23 mouse cellular contexts compared by ENCODE assay signal in the genomic region with DNA sequence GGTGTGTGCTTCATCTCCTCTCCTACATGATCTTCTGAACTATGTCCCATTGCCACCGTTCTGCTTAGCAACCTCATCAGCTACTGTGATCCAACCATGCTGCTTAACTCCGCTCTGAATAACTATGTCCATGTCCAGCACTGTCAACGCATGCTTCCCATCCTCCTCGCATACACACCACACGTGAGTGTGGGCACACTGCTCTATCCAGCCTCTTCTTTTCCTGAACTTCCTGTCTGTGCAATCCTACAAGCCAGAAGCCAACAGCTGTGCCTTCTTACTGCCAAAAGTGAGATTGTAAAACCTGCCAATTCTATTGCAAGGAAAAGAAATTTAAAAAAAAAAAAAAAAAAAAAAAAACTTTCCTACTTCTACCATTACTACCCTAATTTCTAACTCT.
DNase-seq lines count a peak whose midpoint lies in the region; ATAC-seq and TF ChIP-seq lines count a peak whose summit lies in the region.
"Had no signal": no experiment of that assay in that cellular context is flagged by ENCODE, and none has a peak within 500 bp of the region (broad histone marks: within the 10 kb centered on the region; RNA-seq: fewer than 3 reads in every experiment).

No protein-coding gene starts in this region.

- no peak overlapping the region for H3K27ac ChIP-seq in intestine, embryonic 15.5 days
- no peak overlapping the region for H3K27ac ChIP-seq in intestine, embryonic 16.5 days (ENCODE audit: low read length)
- H3K27ac ChIP-seq in stomach, postnatal 0 days (replicated peaks): 0 out of 2 replicates have a peak overlapping the region, but pooled peaks have one; percentile 18
- H3K27ac ChIP-seq: embryonic facial prominence, embryonic 15.5 days; forebrain, embryonic 10.5 days; gastrocnemius, adult 2 months; hindbrain, embryonic 12.5 days had no signal

- TF ChIP-seq EP300 in stomach, postnatal 0 days (optimal IDR thresholded peaks at IDR 0.05): no peak

- H3K36me3 ChIP-seq in intestine, embryonic 15.5 days: no peaks in the 10 kb centered on the region
- no peaks in the 10 kb centered on the region for H3K36me3 ChIP-seq in intestine, embryonic 16.5 days (ENCODE audit: control insufficient read depth, insufficient read depth, low read length)
- no peaks in the 10 kb centered on the region for H3K36me3 ChIP-seq in stomach, postnatal 0 days (ENCODE audit: control insufficient read depth, insufficient read depth, low read length)
- H3K36me3 ChIP-seq: embryonic facial prominence, embryonic 15.5 days; hindbrain, embryonic 12.5 days had no signal

- TF ChIP-seq CTCF in stomach, postnatal 0 days (IDR thresholded peaks at IDR 0.05; ENCODE audit: low read depth): no peak

- no peak overlapping the region for H3K4me2 ChIP-seq in intestine, embryonic 15.5 days (replicated peaks)
- no peak overlapping the region for H3K4me2 ChIP-seq in intestine, embryonic 16.5 days (ENCODE audit: low read depth, low read length)
- no peak overlapping the region for H3K4me2 ChIP-seq in stomach, postnatal 0 days (replicated peaks; ENCODE audit: low read depth)
- H3K4me2 ChIP-seq: embryonic facial prominence, embryonic 15.5 days; hindbrain, embryonic 12.5 days had no signal

- 78% methylated on average over 5 of the region's 5 CpGs for WGBS in intestine, embryonic 15.5 days
- 71% methylated on average over 5 of the region's 5 CpGs for WGBS in intestine, embryonic 16.5 days
- WGBS in stomach, postnatal 0 days: 60% methylated on average over 5 of the region's 5 CpGs

- H3K4me1 ChIP-seq in intestine, embryonic 15.5 days (replicated peaks): peaks cover 21% of the 10 kb centered on the region
- H3K4me1 ChIP-seq in intestine, embryonic 16.5 days (ENCODE audit: control insufficient read depth, insufficient read depth, low read length): peaks cover 27% of the 10 kb centered on the region
- H3K4me1 ChIP-seq in stomach, postnatal 0 days (replicated peaks; ENCODE audit: control insufficient read depth, insufficient read depth): peaks cover 4% of the 10 kb centered on the region; the same call in 1 of the 2 replicates
- H3K4me1 ChIP-seq: forebrain, embryonic 10.5 days had no signal

- H3K4me3 ChIP-seq in intestine, embryonic 15.5 days (replicated peaks): no peak overlapping the region
- H3K4me3 ChIP-seq in intestine, embryonic 16.5 days (ENCODE audit: low read length): no peak overlapping the region
- no peak overlapping the region for H3K4me3 ChIP-seq in stomach, postnatal 0 days (ENCODE audit: low read depth, low read length)
- H3K4me3 ChIP-seq: embryonic facial prominence, embryonic 15.5 days; erythroblast, embryonic 14.5 days; forebrain, embryonic 10.5 days; gastrocnemius, adult 2 months; hindbrain, embryonic 12.5 days had no signal

- no peaks in the 10 kb centered on the region for H3K27me3 ChIP-seq in intestine, embryonic 15.5 days (replicated peaks)
- no peaks in the 10 kb centered on the region for H3K27me3 ChIP-seq in intestine, embryonic 16.5 days (replicated peaks; ENCODE audit: control insufficient read depth, insufficient read depth, low read length)
- H3K27me3 ChIP-seq in stomach, postnatal 0 days (ENCODE audit: control insufficient read depth, insufficient read depth, low read length): no peaks in the 10 kb centered on the region
- H3K27me3 ChIP-seq: embryonic facial prominence, embryonic 15.5 days; hindbrain, embryonic 12.5 days; Patski had no signal

- DNase-seq in lung, postnatal 10 days: peak; percentile 25
- no peak for DNase-seq in lung, adult 18-20 months
- DNase-seq in adipocyte (ENCODE audit: low spot score): peak; percentile 79
- DNase-seq in stomach, postnatal 0 days (ENCODE audit: low spot score): no peak
- no peak for DNase-seq in cerebellum, postnatal 14 days
- DNase-seq: adrenal gland, adult 2 months; adrenal gland, postnatal 25 days; cerebellum, adult 2 months; cerebellum, postnatal 10 days; embryo, embryonic 11 days; gastrocnemius, adult 2 months; gastrocnemius, postnatal 25 days; heart, postnatal 10 days; heart, postnatal 4 days had no signal

- peak; percentile 26; the same call in 1 of the 2 replicates for ATAC-seq in intestine, embryonic 15.5 days
- no peak for ATAC-seq in intestine, embryonic 16.5 days
- ATAC-seq in stomach, postnatal 0 days (ENCODE audit: low FRiP score, low TSS enrichment): no peak
- ATAC-seq: activated CD4-positive, CD25-positive, alpha-beta regulatory T cell, adult 4 months; forebrain, embryonic 14.5 days; Patski had no signal

- H3K9ac ChIP-seq in intestine, embryonic 15.5 days: no peak overlapping the region
- no peak overlapping the region for H3K9ac ChIP-seq in intestine, embryonic 16.5 days (ENCODE audit: low read depth, low read length)
- no peak overlapping the region for H3K9ac ChIP-seq in stomach, postnatal 0 days (ENCODE audit: low read length)
- H3K9ac ChIP-seq: embryonic facial prominence, embryonic 15.5 days; hindbrain, embryonic 12.5 days had no signal

- H3K9me3 ChIP-seq in intestine, embryonic 15.5 days: no peaks in the 10 kb centered on the region
- no peaks in the 10 kb centered on the region for H3K9me3 ChIP-seq in intestine, embryonic 16.5 days (ENCODE audit: control insufficient read depth, low read length)
- no peaks in the 10 kb centered on the region for H3K9me3 ChIP-seq in stomach, postnatal 0 days (ENCODE audit: control insufficient read depth, low read length)
- H3K9me3 ChIP-seq: embryonic facial prominence, embryonic 15.5 days; forebrain, embryonic 10.5 days; hindbrain, embryonic 12.5 days had no signal

Comparison
In these comparisons a context has a peak if more than half of its experiments do, and no peak if none do; other contexts are left out.
1. DNase-seq: peak in lung, postnatal 10 days (single experiment) and adipocyte (single experiment); none in lung, adult 18-20 months (0 of 2), stomach, postnatal 0 days (single experiment) and cerebellum, postnatal 14 days (0 of 2).